Mouse (Mus musculus) ES-Bruce4 (cell line): Measurements from ENCODE around the gene Ttc34.

Experiments
- CTCF ChIP-seq: IDR thresholded peaks from one replicate; pipeline ENCODE4 v1.8.1; 2011; ENCODE audit warnings: low read depth, low read length
- EP300 ChIP-seq: IDR thresholded peaks from 2 replicates; pipeline ENCODE4 v1.6.1; 2011; ENCODE audit warnings: low read depth, low read length; ENCODE audit not compliant: insufficient read depth
- POLR2A ChIP-seq: IDR thresholded peaks from one replicate; pipeline ENCODE4 v1.8.1; 2011; ENCODE audit warnings: low read length; ENCODE audit not compliant: insufficient read depth

GRCm38 (mm10) chr4:154857366-154858240 lies 20.3 kb downstream of the Ttc34 start:
- TF ChIP-seq CTCF (no peak), EP300 (no peak), POLR2A (no peak)
